Mouse (Mus musculus): Measurements from ENCODE around the gene St6galnac6.

GRCm38 (mm10) chr2:32661509-32662107, 62.1 kb downstream of the St6galnac6 start:
- TF ChIP-seq CTCF (IDR thresholded peaks at IDR 0.05; ENCODE audit: insufficient read depth, low read depth, low read length) (no peak), POLR2A (IDR thresholded peaks at IDR 0.05; ENCODE audit: insufficient read depth, low read depth, low read length) (no peak)
